21 mouse cellular contexts compared by ENCODE assay signal in genomic region chr11:67524731-67525130, GRCm38 (mm10).
DNase-seq lines count a peak whose midpoint lies in the region; ATAC-seq and TF ChIP-seq lines count a peak whose summit lies in the region.
"Had no signal": no experiment of that assay in that cellular context is flagged by ENCODE, and none has a peak within 500 bp of the region (broad histone marks: within the 10 kb centered on the region; RNA-seq: fewer than 3 reads in every experiment).

No protein-coding gene starts in this region.

- WGBS in heart, embryonic 13.5 days, result 44% methylated on average over 2 of the region's 2 CpGs
- WGBS in embryonic facial prominence, embryonic 15.5 days, result 52% methylated on average over 2 of the region's 2 CpGs
- WGBS in liver, postnatal 0 days (ENCODE audit: insufficient replicate concordance), result 66% methylated on average over 2 of the region's 2 CpGs
- 59% methylated on average over 2 of the region's 2 CpGs for WGBS in forebrain, embryonic 14.5 days

- H3K4me3 ChIP-seq in heart, embryonic 13.5 days, result no peak overlapping the region
- no peak overlapping the region for H3K4me3 ChIP-seq in left cerebral cortex, adult 2 months
- H3K4me3 ChIP-seq in embryonic facial prominence, embryonic 15.5 days (replicated peaks), result no peak overlapping the region
- H3K4me3 ChIP-seq in liver, postnatal 0 days (ENCODE audit: low read depth, low read length), result no peak overlapping the region
- no peak overlapping the region for H3K4me3 ChIP-seq in forebrain, embryonic 14.5 days (ENCODE audit: low read depth, low read length)
- H3K4me3 ChIP-seq: forebrain, embryonic 12.5 days; midbrain, embryonic 12.5 days; neural tube, embryonic 15.5 days had no signal

- no peak overlapping the region for H3K9ac ChIP-seq in heart, embryonic 13.5 days
- H3K9ac ChIP-seq in embryonic facial prominence, embryonic 15.5 days, result no peak overlapping the region
- no peak overlapping the region for H3K9ac ChIP-seq in liver, postnatal 0 days (replicated peaks)
- no peak overlapping the region for H3K9ac ChIP-seq in forebrain, embryonic 14.5 days (ENCODE audit: low read length)
- H3K9ac ChIP-seq: forebrain, embryonic 12.5 days; hindbrain, embryonic 14.5 days; midbrain, embryonic 12.5 days; neural tube, embryonic 15.5 days had no signal

- H3K27me3 ChIP-seq in heart, embryonic 13.5 days (replicated peaks), result no peaks in the 10 kb centered on the region
- no peaks in the 10 kb centered on the region for H3K27me3 ChIP-seq in embryonic facial prominence, embryonic 15.5 days
- H3K27me3 ChIP-seq in liver, postnatal 0 days (ENCODE audit: insufficient read depth, low read length), result no peaks in the 10 kb centered on the region
- H3K27me3 ChIP-seq in forebrain, embryonic 14.5 days (replicated peaks; ENCODE audit: control insufficient read depth, insufficient read depth, low read length), result no peaks in the 10 kb centered on the region
- H3K27me3 ChIP-seq: forebrain, embryonic 12.5 days; midbrain, embryonic 12.5 days; neural tube, embryonic 15.5 days had no signal

- TF ChIP-seq CTCF in left cerebral cortex, adult 2 months (IDR thresholded peaks at IDR 0.05), result no peak
- TF ChIP-seq CTCF in liver, postnatal 0 days (IDR thresholded peaks at IDR 0.05; ENCODE audit: low read depth), result no peak

- peaks cover 55% of the 10 kb centered on the region for H3K4me1 ChIP-seq in heart, embryonic 13.5 days
- peaks cover 37% of the 10 kb centered on the region for H3K4me1 ChIP-seq in embryonic facial prominence, embryonic 15.5 days
- peaks cover 30% of the 10 kb centered on the region for H3K4me1 ChIP-seq in liver, postnatal 0 days (ENCODE audit: insufficient read depth)
- H3K4me1 ChIP-seq in forebrain, embryonic 14.5 days (ENCODE audit: control insufficient read depth, insufficient read depth, low read length), result no peaks in the 10 kb centered on the region
- H3K4me1 ChIP-seq: midbrain, embryonic 12.5 days had no signal

- H3K27ac ChIP-seq in heart, embryonic 13.5 days (replicated peaks), result peak overlapping the region; percentile 57
- peak overlapping the region; percentile 53; the same call in 1 of the 2 replicates for H3K27ac ChIP-seq in left cerebral cortex, adult 2 months
- peak overlapping the region; percentile 75 for H3K27ac ChIP-seq in embryonic facial prominence, embryonic 15.5 days (replicated peaks)
- no peak overlapping the region for H3K27ac ChIP-seq in liver, postnatal 0 days (ENCODE audit: low read depth)
- H3K27ac ChIP-seq in forebrain, embryonic 14.5 days (ENCODE audit: low read depth, low read length), result no peak overlapping the region
- H3K27ac ChIP-seq: forebrain, embryonic 12.5 days; hindbrain, embryonic 14.5 days; midbrain, embryonic 12.5 days; neural tube, embryonic 15.5 days had no signal

- TF ChIP-seq EP300 in liver, postnatal 0 days (IDR thresholded peaks at IDR 0.05; ENCODE audit: low read depth), result no peak

- H3K9me3 ChIP-seq in heart, embryonic 13.5 days, result no peaks in the 10 kb centered on the region
- H3K9me3 ChIP-seq in embryonic facial prominence, embryonic 15.5 days (replicated peaks), result no peaks in the 10 kb centered on the region
- no peaks in the 10 kb centered on the region for H3K9me3 ChIP-seq in liver, postnatal 0 days (ENCODE audit: low read length)
- H3K9me3 ChIP-seq in forebrain, embryonic 14.5 days (replicated peaks; ENCODE audit: control insufficient read depth, low read length), result no peaks in the 10 kb centered on the region
- H3K9me3 ChIP-seq: forebrain, embryonic 12.5 days; midbrain, embryonic 12.5 days; neural tube, embryonic 15.5 days had no signal

- no peak for ATAC-seq in heart, embryonic 13.5 days (ENCODE audit: extremely low read depth, insufficient number of reproducible peaks, low FRiP score, low TSS enrichment)
- no peak for ATAC-seq in embryonic facial prominence, embryonic 15.5 days (ENCODE audit: insufficient number of reproducible peaks, low FRiP score, low TSS enrichment, low read depth)
- ATAC-seq in liver, postnatal 0 days, result no peak
- ATAC-seq in forebrain, embryonic 14.5 days, result no peak
- ATAC-seq: intestine, postnatal 0 days had no signal

- H3K4me2 ChIP-seq in heart, embryonic 13.5 days, result no peak overlapping the region
- no peak overlapping the region for H3K4me2 ChIP-seq in embryonic facial prominence, embryonic 15.5 days (replicated peaks)
- H3K4me2 ChIP-seq in liver, postnatal 0 days (ENCODE audit: low read depth, low read length), result no peak overlapping the region
- H3K4me2 ChIP-seq in forebrain, embryonic 14.5 days (ENCODE audit: low read length), result no peak overlapping the region
- H3K4me2 ChIP-seq: forebrain, embryonic 12.5 days; hindbrain, embryonic 14.5 days; midbrain, embryonic 12.5 days; neural tube, embryonic 15.5 days had no signal

- DNase-seq in heart, adult 8-10 months (ENCODE audit: low spot score), result no peak
- no peak for DNase-seq in left cerebral cortex, adult 2 months (ENCODE audit: extremely low spot score in 1 of 2, low spot score in 2 of 2)
- DNase-seq in left cerebral cortex, postnatal 25 days (ENCODE audit: low spot score in 2 of 2), result no peak
- DNase-seq in lung, postnatal 10 days, result peak; percentile 53
- no peak for DNase-seq in liver, postnatal 0 days
- no peak for DNase-seq in forebrain, embryonic 14.5 days (ENCODE audit: low spot score)
- DNase-seq: adrenal gland, postnatal 36 days; cerebellum, adult 2 months; gastrocnemius, postnatal 36 days; kidney, postnatal 10 days; layer of hippocampus, adult 9-11 months; liver; right cerebral cortex, postnatal 25 days; thymus, postnatal 4 days had no signal

- no peaks in the 10 kb centered on the region for H3K36me3 ChIP-seq in heart, embryonic 13.5 days
- no peaks in the 10 kb centered on the region for H3K36me3 ChIP-seq in embryonic facial prominence, embryonic 15.5 days
- H3K36me3 ChIP-seq in liver, postnatal 0 days (replicated peaks; ENCODE audit: insufficient read depth, low read length), result no peaks in the 10 kb centered on the region
- no peaks in the 10 kb centered on the region for H3K36me3 ChIP-seq in forebrain, embryonic 14.5 days (ENCODE audit: control insufficient read depth, insufficient read depth, low read length)
- H3K36me3 ChIP-seq: forebrain, embryonic 12.5 days; midbrain, embryonic 12.5 days; neural tube, embryonic 15.5 days had no signal

- intact Hi-C loops in left cerebral cortex, adult 2 months (cut with DNase I), result loop anchor here (5.0 kb wide), 2 partner anchors 73 to 123 kb away; no protein-coding TSS in a partner anchor
- intact Hi-C loops in left cerebral cortex, postnatal 25 days (cut with DNase I), result loop anchor here (5.0 kb wide), 1 partner anchor 128 kb away; no protein-coding TSS in a partner anchor

Comparison
In these comparisons a context has a peak if more than half of its experiments do, and no peak if none do; other contexts are left out.
1. H3K27ac ChIP-seq: peak in heart, embryonic 13.5 days (single experiment), left cerebral cortex, adult 2 months (single experiment) and embryonic facial prominence, embryonic 15.5 days (single experiment); none in liver, postnatal 0 days (single experiment) and forebrain, embryonic 14.5 days (single experiment).